Mouse (Mus musculus): ENCODE measurements around the gene Csrp3.

- TF ChIP-seq EP300 (IDR thresholded peaks at IDR 0.05; ENCODE audit: insufficient read depth, low read depth, low read length) = peak; percentile 67; the same call in 1 of the 2 replicates
- TF ChIP-seq POLR2A (IDR thresholded peaks at IDR 0.05; ENCODE audit: insufficient read depth, low read depth, low read length) = no peak
Measured at GRCm38 (mm10) chr7:48840545-48840944, 7.3 kb downstream of the Csrp3 start.

Measured in heart, adult 2 months (tissue).